Mouse (Mus musculus): ENCODE data around the gene Ctsd. TPM values are rescaled to one million over a fixed set of nuclear protein-coding genes. Genes with fewer than 3 reads are reported as not detected.

Gene Ctsd
- polyA plus RNA-seq, 3 experiments from 2014 or later = 259 to 561 (median 285) TPM

GRCm38 (mm10) chr7:142373641-142374412 lies 14.0 kb downstream of the Ctsd start, which contains the start of gene Ifitm10:
Gene Ifitm10 (minus strand): TSS chr7:142373753.
- no peak for ATAC-seq

GRCm38 (mm10) chr7:142373039-142373438 lies 14.8 kb downstream of the Ctsd start:
- ATAC-seq = no peak

GRCm38 (mm10) chr7:142371768-142372661 lies 15.8 kb downstream of the Ctsd start:
- peak; percentile 54 for ATAC-seq

- ATAC-seq = no peak
Measured at GRCm38 (mm10) chr7:142371398-142371767, 16.5 kb downstream of the Ctsd start.

GRCm38 (mm10) chr7:142370937-142371336 lies 16.9 kb downstream of the Ctsd start:
- no peak for ATAC-seq

GRCm38 (mm10) chr7:142369820-142370219 lies 18.0 kb downstream of the Ctsd start:
- ATAC-seq = no peak

- no peak for ATAC-seq
Measured at GRCm38 (mm10) chr7:142368856-142369255, 19.0 kb downstream of the Ctsd start.

- ATAC-seq = no peak
Measured at GRCm38 (mm10) chr7:142363107-142363506, 24.7 kb downstream of the Ctsd start.

- no peak for ATAC-seq
Measured at GRCm38 (mm10) chr7:142360743-142361142, 27.1 kb downstream of the Ctsd start.

GRCm38 (mm10) chr7:142359129-142359528 lies 28.7 kb downstream of the Ctsd start:
- no peak for ATAC-seq

- ATAC-seq = no peak
Measured at GRCm38 (mm10) chr7:142357566-142357965, 30.3 kb downstream of the Ctsd start.

- no peak for ATAC-seq
Measured at GRCm38 (mm10) chr7:142354661-142355233, 33.1 kb downstream of the Ctsd start.

GRCm38 (mm10) chr7:142353854-142354253 lies 34.0 kb downstream of the Ctsd start:
- peak; percentile 92 for ATAC-seq

- ATAC-seq = peak; percentile 69
Measured at GRCm38 (mm10) chr7:142351569-142351968, 36.3 kb downstream of the Ctsd start.

- ATAC-seq = no peak
Measured at GRCm38 (mm10) chr7:142349308-142349961, 38.4 kb downstream of the Ctsd start.

GRCm38 (mm10) chr7:142347542-142347941 lies 40.3 kb downstream of the Ctsd start:
- no peak for ATAC-seq

- no peak for ATAC-seq
Measured at GRCm38 (mm10) chr7:142342247-142342640, 45.6 kb downstream of the Ctsd start.

- ATAC-seq = no peak
Measured at GRCm38 (mm10) chr7:142341564-142342246, 46.1 kb downstream of the Ctsd start.

- peak; percentile 17 for ATAC-seq
Measured at GRCm38 (mm10) chr7:142340269-142340970, 47.4 kb downstream of the Ctsd start.

GRCm38 (mm10) chr7:142335151-142335550 lies 52.7 kb downstream of the Ctsd start:
- no peak for ATAC-seq

GRCm38 (mm10) chr7:142334246-142334645 lies 53.6 kb downstream of the Ctsd start:
- no peak for ATAC-seq
